Mouse (Mus musculus) heart, embryonic 14.5 days (tissue): ENCODE data around the gene Aff3. TPM values are rescaled to one million over a fixed set of nuclear protein-coding genes. Genes with fewer than 3 reads are reported as not detected.

Experiments used
- ATAC-seq: fragments of 200-750 bp; cut with Nextera tagmentation; 2 replicates; pipeline ENCODE4 v1.8.0; 2017; ENCODE audit warnings: low read depth, moderate TSS enrichment; ENCODE audit not compliant: insufficient number of reproducible peaks, insufficient read depth, low FRiP score
- H3K27ac ChIP-seq, 2 experiments: fragments of 200-500 bp in 1 of 2; fragments of 300-500 bp in 1 of 2; sonication (generic) in 1 of 2; replicated peaks in 1 of 2; 2 replicates each; pipeline ENCODE4 v1.5.1; 2012 to 2014; ENCODE audit warnings: low read depth in 2 of 2, low read length in 2 of 2, control low read depth in 1 of 2, mild to moderate bottlenecking in 1 of 2, mixed read lengths in 1 of 2; ENCODE audit not compliant: control insufficient read depth in 1 of 2, insufficient read depth in 1 of 2
- H3K27me3 ChIP-seq: fragments of 300-500 bp; sonication (generic); 2 replicates; pipeline ENCODE4 v1.6.1; 2014; ENCODE audit warnings: mild to moderate bottlenecking, low read length, control low read depth; ENCODE audit not compliant: control insufficient read depth, insufficient read depth
- H3K36me3 ChIP-seq: fragments of 300-500 bp; sonication (generic); 2 replicates; pipeline ENCODE4 v1.6.1; 2014; ENCODE audit warnings: mild to moderate bottlenecking, control low read depth, low read length, mixed read lengths; ENCODE audit not compliant: control insufficient read depth, insufficient read depth
- H3K4me1 ChIP-seq, 2 experiments: fragments of 200-500 bp in 1 of 2; fragments of 300-500 bp in 1 of 2; sonication (generic) in 1 of 2; 2 replicates each; pipeline ENCODE4 v1.6.1; 2012 to 2014; ENCODE audit warnings: low read length in 2 of 2, control low read depth in 1 of 2, mixed read lengths in 1 of 2; ENCODE audit not compliant: control insufficient read depth in 2 of 2, insufficient read depth in 2 of 2
- H3K4me2 ChIP-seq: fragments of 300-500 bp; sonication (generic); 2 replicates; pipeline ENCODE4 v1.6.1; 2014; ENCODE audit warnings: mild to moderate bottlenecking, low read length
- H3K4me3 ChIP-seq, 2 experiments: fragments of 200-500 bp in 1 of 2; fragments of 300-500 bp in 1 of 2; sonication (generic) in 1 of 2; 2 replicates each; pipeline ENCODE4 v1.5.1; 2012 to 2014; ENCODE audit warnings: low read length in 2 of 2, mild to moderate bottlenecking in 2 of 2, control low read depth in 1 of 2, low read depth in 1 of 2, moderate library complexity in 1 of 2; ENCODE audit not compliant: control insufficient read depth in 1 of 2, insufficient read depth in 1 of 2
- H3K9ac ChIP-seq: fragments of 300-500 bp; sonication (generic); 2 replicates; pipeline ENCODE4 v1.6.1; 2014; ENCODE audit warnings: mild to moderate bottlenecking, low read length
- H3K9me3 ChIP-seq: fragments of 300-500 bp; sonication (generic); 2 replicates; pipeline ENCODE4 v1.6.1; 2016; ENCODE audit warnings: low read length, control low read depth; ENCODE audit not compliant: control insufficient read depth
- WGBS: fragments of 180-500 bp; shearing (Covaris S2); extraction: QIAGEN DNeasy Blood & Tissue Kit; methylation state at CpG from one replicate; pipeline ENCODE4 v1.1.7; 2014; 5-methylcytosine and 5-hydroxymethylcytosine counted together
- polyA plus RNA-seq: library from polyadenylated mRNA; unstranded; fragments of >200 nt; fragmentation: Nextera tagmentation; extraction: Ambion mirVana; gene quantifications from 2 replicates; pipeline ENCODE4 v1.2.1, GENCODE M21; 2014

Gene Aff3
- polyA plus RNA-seq, 1 experiment from 2014 or later: 4.1 TPM

DNA sequence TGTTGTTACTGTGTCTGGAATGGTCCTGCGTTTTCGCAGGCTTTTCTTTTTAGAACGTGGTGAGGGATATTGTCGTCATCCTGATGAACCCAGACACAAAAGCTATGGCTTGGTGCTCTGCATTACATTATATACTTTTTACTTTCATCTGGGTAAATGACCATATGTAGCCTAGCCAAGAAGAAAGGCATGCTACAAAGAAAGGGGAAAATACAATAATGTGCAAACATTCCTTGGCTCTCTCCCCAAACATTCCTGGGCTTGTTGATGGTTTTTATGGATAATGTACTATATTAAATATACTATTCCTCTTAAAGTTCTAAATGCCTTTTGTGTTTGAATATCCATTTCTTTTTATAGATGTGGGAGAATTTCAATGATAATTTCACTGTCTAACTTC is 435.9 kb downstream of the Aff3 start:
- H3K4me2 ChIP-seq: no peak overlapping the region
- H3K9me3 ChIP-seq: peaks cover 23% of the 10 kb centered on the region
- peaks cover 5 to 6% of the 10 kb centered on the region in 2 experiments; a peak in 1 of 4 replicates for H3K4me1 ChIP-seq
- H3K27me3 ChIP-seq: no peaks in the 10 kb centered on the region
- H3K27ac ChIP-seq: no peak overlapping the region
- no peak for ATAC-seq
- H3K9ac ChIP-seq: no peak overlapping the region
- no peak overlapping the region for H3K4me3 ChIP-seq
- no peaks in the 10 kb centered on the region for H3K36me3 ChIP-seq
- 75% methylated on average over 4 of the region's 4 CpGs for whole genome bisulfite sequencing

DNA sequence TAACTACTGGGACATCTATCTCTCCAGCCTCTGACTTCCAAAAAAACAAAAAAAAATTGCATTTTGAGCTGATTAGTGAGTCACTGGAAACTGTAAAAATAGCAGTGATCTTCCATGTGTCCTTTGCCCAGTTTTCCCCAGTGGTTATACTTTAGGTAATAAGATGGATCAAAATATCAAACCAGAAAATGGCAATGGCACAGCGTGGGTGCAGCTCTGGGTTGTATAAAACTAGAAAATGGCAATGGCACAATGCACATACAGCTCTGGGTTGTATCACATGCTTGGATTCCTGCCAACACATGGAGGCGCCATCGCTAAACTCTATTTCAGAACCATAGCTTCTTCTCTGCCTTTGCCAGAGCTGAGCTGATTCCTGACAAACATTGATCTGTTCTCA is 439.6 kb downstream of the Aff3 start:
- no peaks in the 10 kb centered on the region for H3K27me3 ChIP-seq
- H3K9me3 ChIP-seq: peaks cover 23% of the 10 kb centered on the region
- no peak overlapping the region for H3K4me3 ChIP-seq
- H3K27ac ChIP-seq: no peak overlapping the region
- no peak overlapping the region for H3K4me2 ChIP-seq
- H3K9ac ChIP-seq: no peak overlapping the region
- H3K36me3 ChIP-seq: no peaks in the 10 kb centered on the region
- no peaks in the 10 kb centered on the region for H3K4me1 ChIP-seq
- no peak for ATAC-seq
- WGBS: 91% methylated on average over 3 of the region's 3 CpGs

DNA sequence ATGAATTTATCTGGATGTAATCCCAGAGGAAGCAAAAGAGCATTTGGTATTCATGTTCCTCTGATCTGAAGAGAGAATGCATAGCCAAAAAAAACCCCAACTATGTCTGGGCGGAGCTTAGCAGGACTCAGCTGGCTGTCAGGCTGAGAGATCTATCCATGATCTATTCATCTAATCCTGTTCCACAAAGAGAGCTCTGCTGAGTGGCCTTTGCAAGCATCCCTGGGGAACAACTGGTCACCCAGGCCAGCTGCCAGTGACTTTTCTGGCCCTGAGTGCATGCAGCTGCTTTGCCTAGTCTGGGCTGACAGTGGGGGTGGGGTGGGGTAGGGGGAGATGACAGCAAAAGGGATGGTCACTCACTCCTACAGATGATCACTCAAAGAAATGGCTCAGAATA is 442.6 kb downstream of the Aff3 start:
- Histone ChIP-seq H3K27ac (no peak overlapping the region), H3K36me3 (no peaks in the 10 kb centered on the region), H3K4me2 (no peak overlapping the region), H3K9me3 (peaks cover 23% of the 10 kb centered on the region), H3K4me3 (no peak overlapping the region), H3K9ac (no peak overlapping the region), H3K4me1 (no peaks in the 10 kb centered on the region; a peak in 1 of 4 replicates), H3K27me3 (no peaks in the 10 kb centered on the region)
- WGBS: 81% methylated on average over 1 of the region's 1 CpGs
- no peak for ATAC-seq

DNA sequence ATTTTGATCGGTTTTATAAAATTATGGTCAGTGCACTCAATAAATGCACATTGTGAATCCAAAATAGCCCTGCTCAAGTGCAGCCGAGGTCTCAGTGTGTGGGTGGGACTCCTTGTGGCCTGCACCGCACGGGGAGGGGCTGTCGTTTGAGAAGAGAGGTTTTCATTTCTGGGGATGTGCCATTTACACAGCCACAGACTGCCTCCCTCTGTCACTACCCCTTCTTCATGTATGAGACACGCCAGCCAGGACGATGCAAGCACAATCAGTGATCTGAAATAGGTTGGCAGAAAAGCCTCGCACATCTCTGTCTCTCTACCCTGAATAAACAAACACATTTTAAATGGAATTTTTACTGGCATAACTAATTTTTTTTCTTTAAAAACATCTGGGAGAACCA is 443.3 kb downstream of the Aff3 start:
- no peak for ATAC-seq
- H3K36me3 ChIP-seq: no peaks in the 10 kb centered on the region
- H3K9ac ChIP-seq: no peak overlapping the region
- no peak overlapping the region for H3K4me2 ChIP-seq
- H3K27ac ChIP-seq: no peak overlapping the region
- H3K4me3 ChIP-seq: no peak overlapping the region
- WGBS: 74% methylated on average over 8 of the region's 8 CpGs
- no peaks in the 10 kb centered on the region; a peak in 1 of 4 replicates for H3K4me1 ChIP-seq
- peaks cover 23% of the 10 kb centered on the region for H3K9me3 ChIP-seq
- no peaks in the 10 kb centered on the region for H3K27me3 ChIP-seq

DNA sequence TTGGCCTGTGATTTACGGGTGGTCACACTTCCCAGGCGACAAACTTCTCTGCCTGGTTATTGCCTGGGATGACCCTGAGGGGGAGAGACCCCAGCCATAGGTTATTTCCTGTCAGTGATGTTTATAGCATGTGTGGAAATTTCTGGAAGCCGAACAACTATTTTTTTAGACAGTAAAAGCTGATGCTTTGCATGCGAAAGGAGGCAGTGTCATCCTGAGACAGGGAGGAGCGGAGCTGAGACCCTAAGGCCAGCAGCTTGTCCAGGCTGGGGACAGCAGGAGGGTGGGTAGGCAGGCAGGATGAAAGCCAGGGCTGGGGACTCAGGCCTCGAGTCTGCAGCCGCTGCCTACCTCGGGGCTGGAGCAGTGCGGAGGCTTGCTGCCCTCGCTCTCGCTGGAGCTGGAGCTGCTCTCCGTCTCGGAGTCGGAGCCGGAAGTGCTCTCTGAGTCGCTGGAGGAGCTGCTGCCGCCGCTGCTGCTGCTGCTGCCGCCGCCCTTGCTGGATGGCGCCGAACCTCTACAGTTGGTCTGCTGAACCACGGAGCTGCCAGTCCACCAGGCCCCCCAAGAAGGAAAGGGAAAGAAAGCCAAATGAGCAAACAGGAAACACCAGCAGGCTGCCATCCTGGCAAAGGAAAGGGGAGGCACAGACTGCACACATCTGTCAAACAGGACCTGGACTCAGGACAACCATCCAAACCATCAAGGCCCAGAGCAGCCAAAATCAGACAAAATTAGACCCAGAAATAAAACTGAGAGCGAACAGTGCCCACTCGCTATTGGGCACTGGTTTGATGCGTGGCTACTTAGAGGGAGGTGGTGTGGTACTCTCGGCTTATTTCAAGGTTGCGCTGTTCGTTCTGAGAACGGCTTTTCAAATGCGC is 446.6 kb downstream of the Aff3 start:
- H3K27ac ChIP-seq: no peak overlapping the region
- no peak for ATAC-seq
- 62% methylated on average over 31 of the region's 31 CpGs for WGBS
- H3K27me3 ChIP-seq: no peaks in the 10 kb centered on the region
- H3K9ac ChIP-seq: peak overlapping the region; percentile 18; the same call in 1 of the 2 replicates
- peaks cover 0 to 4% of the 10 kb centered on the region in 2 experiments; a peak in 2 of 4 replicates for H3K4me1 ChIP-seq
- H3K36me3 ChIP-seq: no peaks in the 10 kb centered on the region
- peak overlapping the region; percentile 52 for H3K4me2 ChIP-seq
- peak overlapping the region in 1 of 2 experiments; percentile 13; a peak in 1 of 4 replicates for H3K4me3 ChIP-seq
- H3K9me3 ChIP-seq: no peaks in the 10 kb centered on the region

DNA sequence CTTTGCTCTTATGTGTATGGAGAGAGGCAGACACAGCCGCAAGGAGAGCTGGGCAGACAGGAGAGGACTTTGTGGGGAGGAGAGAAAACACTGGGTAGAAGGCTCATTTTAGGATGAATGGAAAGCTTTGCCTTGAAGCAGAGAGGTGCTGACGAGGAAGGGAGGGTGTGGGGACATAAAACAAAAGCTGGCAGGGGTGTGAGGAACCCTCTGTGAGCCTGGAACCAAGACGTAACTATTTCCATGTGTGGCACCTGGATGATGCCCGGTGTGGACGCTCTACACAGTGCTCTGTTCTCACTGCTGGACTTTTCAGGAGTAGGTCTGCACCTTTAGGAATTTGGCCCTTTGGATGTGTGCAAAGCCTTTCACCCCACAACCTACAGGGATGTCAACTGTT is 447.7 kb downstream of the Aff3 start:
- H3K4me3 ChIP-seq: no peak overlapping the region
- no peak overlapping the region for H3K27ac ChIP-seq
- no peak overlapping the region for H3K4me2 ChIP-seq
- 83% methylated on average over 5 of the region's 5 CpGs for WGBS
- peaks cover 4 to 14% of the 10 kb centered on the region in 2 experiments; a peak in 3 of 4 replicates for H3K4me1 ChIP-seq
- ATAC-seq: no peak
- no peaks in the 10 kb centered on the region for H3K9me3 ChIP-seq
- no peak overlapping the region for H3K9ac ChIP-seq
- H3K27me3 ChIP-seq: no peaks in the 10 kb centered on the region
- H3K36me3 ChIP-seq: no peaks in the 10 kb centered on the region

DNA sequence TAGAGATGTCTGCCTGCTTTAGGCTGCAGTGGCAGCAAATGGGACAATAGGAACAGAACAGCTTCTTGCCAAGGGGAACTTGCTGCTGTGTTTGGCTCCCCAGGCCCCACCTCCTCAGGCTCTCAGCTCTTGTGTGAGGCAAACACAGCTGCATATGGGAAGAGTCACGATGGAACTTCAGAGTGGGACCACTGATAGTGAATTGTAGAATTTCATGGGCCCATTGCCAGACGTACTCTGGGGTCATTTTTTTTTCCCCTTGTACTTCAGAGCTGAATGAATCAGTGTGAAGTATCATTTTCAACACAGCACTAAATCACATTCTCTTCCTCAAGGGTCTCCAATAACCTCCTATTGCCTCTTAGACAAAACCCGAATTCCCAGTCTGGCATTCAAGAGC is 451.4 kb downstream of the Aff3 start:
- Histone ChIP-seq H3K9me3 (no peaks in the 10 kb centered on the region), H3K4me3 (no peak overlapping the region), H3K9ac (no peak overlapping the region), H3K27me3 (no peaks in the 10 kb centered on the region), H3K4me1 (peaks cover 4 to 15% of the 10 kb centered on the region in 2 experiments; a peak in 3 of 4 replicates), H3K36me3 (no peaks in the 10 kb centered on the region), H3K27ac (no peak overlapping the region), H3K4me2 (no peak overlapping the region)
- no peak for ATAC-seq
- WGBS: 34% methylated on average over 3 of the region's 3 CpGs
